Mouse (Mus musculus): Measurements from ENCODE around the gene Ints7.

DNA sequence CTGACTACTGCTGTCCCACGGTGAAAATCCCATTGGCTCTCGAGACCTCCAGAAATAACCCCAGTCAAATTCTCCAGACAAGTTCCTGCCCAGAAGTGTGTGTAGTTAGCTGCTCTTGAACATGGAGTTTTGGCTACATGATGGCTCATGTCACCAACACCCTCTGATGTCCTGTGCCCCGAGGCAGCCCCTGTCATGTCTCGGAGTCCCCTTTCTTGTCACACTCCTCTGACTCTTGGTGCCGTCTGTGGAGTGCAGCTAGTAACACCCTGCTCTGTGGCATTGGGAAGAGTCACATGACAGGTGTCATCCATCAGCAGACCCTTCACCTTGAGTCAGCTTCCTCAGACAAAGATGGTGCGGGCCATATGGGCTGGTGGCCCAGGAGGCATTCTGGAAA, 49.6 kb downstream of the Ints7 start:
- TF ChIP-seq POLR2A (IDR thresholded peaks at IDR 0.05; ENCODE audit: borderline replicate concordance, control insufficient read depth, low read depth, low read length) (no peak), CTCF (IDR thresholded peaks at IDR 0.05; ENCODE audit: control insufficient read depth, insufficient read depth, low read length) (no peak)

Data from bone marrow, adult 2 months (tissue).